In the genomic region with DNA sequence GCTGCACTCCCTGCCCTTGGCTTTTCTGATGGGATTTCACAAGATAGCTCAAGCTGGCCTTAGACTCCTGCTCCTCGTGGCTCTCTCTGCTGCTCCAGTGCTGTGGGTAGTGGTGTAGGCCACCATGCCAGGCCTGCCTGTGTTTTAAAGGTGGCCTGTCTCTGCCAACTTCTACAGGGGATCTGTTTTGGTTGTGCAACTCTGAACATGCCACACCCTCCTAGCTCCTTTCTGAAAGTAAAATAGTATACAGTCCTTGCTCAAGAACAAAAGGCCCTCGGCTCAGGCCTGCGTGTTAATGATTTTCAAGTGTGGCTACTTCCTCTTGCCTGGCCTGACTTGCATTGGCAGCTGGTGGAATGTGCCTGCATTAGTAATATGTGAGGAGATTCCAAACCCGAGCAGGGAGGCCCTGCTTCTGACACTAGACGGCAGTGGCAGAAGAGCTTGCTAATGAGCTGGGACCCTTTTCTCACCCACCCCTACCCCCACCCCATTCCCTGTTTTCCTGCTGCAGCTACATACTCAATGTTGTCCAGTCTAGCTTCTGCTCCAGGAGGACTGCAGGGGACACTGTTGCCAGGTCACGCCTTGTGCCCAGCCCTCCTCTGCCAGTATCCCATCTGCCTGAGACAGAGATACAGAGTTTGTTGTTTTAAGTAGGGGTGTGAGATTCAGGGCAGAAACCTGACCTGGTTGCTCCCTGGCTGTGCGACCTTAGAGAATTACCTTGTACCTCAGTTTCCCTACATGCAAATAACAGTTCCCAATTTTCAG, we compare ENCODE assay signal across 8 mouse cellular contexts. TPM values are rescaled to one million over a fixed set of nuclear protein-coding genes. Genes with fewer than 3 reads are reported as not detected.
DNase-seq lines count a peak whose midpoint lies in the region; ATAC-seq lines count a peak whose summit lies in the region.

No protein-coding gene starts in this region.

- peak; percentile 11; the same call in 1 of the 2 replicates for ATAC-seq in hindbrain, embryonic 12.5 days (ENCODE audit: low FRiP score)
- ATAC-seq in limb, embryonic 15.5 days (ENCODE audit: insufficient number of reproducible peaks, low FRiP score, low TSS enrichment, low read depth): no peak
- no peak for ATAC-seq in neural tube, embryonic 15.5 days (ENCODE audit: low FRiP score)
- no peak for ATAC-seq in CD4-positive, CD25-positive, alpha-beta regulatory T cell, adult 4 months

- WGBS in embryonic facial prominence, embryonic 10.5 days: 43% methylated on average over 7 of the region's 7 CpGs
- WGBS in hindbrain, embryonic 12.5 days: 32% methylated on average over 7 of the region's 7 CpGs
- 31% methylated on average over 7 of the region's 7 CpGs for WGBS in limb, embryonic 15.5 days
- 32% methylated on average over 7 of the region's 7 CpGs for WGBS in neural tube, embryonic 15.5 days

- H3K9ac ChIP-seq in hindbrain, embryonic 12.5 days: no peak overlapping the region
- no peak overlapping the region for H3K9ac ChIP-seq in limb, embryonic 15.5 days
- H3K9ac ChIP-seq in neural tube, embryonic 15.5 days (replicated peaks): no peak overlapping the region

- peak; percentile 67 for DNase-seq in adrenal gland, postnatal 10 days
- DNase-seq in adrenal gland, postnatal 4 days (ENCODE audit: low spot score in 2 of 2): no peak
- DNase-seq in embryonic facial prominence, embryonic 10.5 days (ENCODE audit: low spot score): no peak
- DNase-seq in ovary, postnatal 10 days (ENCODE audit: low spot score): no peak

- H3K27ac ChIP-seq in embryonic facial prominence, embryonic 10.5 days (replicated peaks): peak overlapping the region; percentile 84
- H3K27ac ChIP-seq in hindbrain, embryonic 12.5 days: peak overlapping the region; percentile 68
- peak overlapping the region; percentile 76 for H3K27ac ChIP-seq in limb, embryonic 15.5 days
- H3K27ac ChIP-seq in neural tube, embryonic 15.5 days (replicated peaks): peak overlapping the region; percentile 60

- no peaks in the 10 kb centered on the region for H3K9me3 ChIP-seq in embryonic facial prominence, embryonic 10.5 days
- no peaks in the 10 kb centered on the region for H3K9me3 ChIP-seq in hindbrain, embryonic 12.5 days (replicated peaks)
- no peaks in the 10 kb centered on the region for H3K9me3 ChIP-seq in limb, embryonic 15.5 days
- H3K9me3 ChIP-seq in neural tube, embryonic 15.5 days (replicated peaks): no peaks in the 10 kb centered on the region

- H3K4me1 ChIP-seq in embryonic facial prominence, embryonic 10.5 days: peaks cover 90% of the 10 kb centered on the region
- H3K4me1 ChIP-seq in hindbrain, embryonic 12.5 days: peaks cover 69% of the 10 kb centered on the region
- peaks cover 74% of the 10 kb centered on the region for H3K4me1 ChIP-seq in limb, embryonic 15.5 days
- H3K4me1 ChIP-seq in neural tube, embryonic 15.5 days: peaks cover 58% of the 10 kb centered on the region

- no peaks in the 10 kb centered on the region for H3K27me3 ChIP-seq in embryonic facial prominence, embryonic 10.5 days (replicated peaks; ENCODE audit: low read depth, poor library complexity, severe bottlenecking)
- H3K27me3 ChIP-seq in hindbrain, embryonic 12.5 days: no peaks in the 10 kb centered on the region
- no peaks in the 10 kb centered on the region for H3K27me3 ChIP-seq in limb, embryonic 15.5 days
- H3K27me3 ChIP-seq in neural tube, embryonic 15.5 days (replicated peaks): no peaks in the 10 kb centered on the region

- no peaks in the 10 kb centered on the region for H3K36me3 ChIP-seq in embryonic facial prominence, embryonic 10.5 days (replicated peaks)
- no peaks in the 10 kb centered on the region for H3K36me3 ChIP-seq in hindbrain, embryonic 12.5 days
- no peaks in the 10 kb centered on the region for H3K36me3 ChIP-seq in limb, embryonic 15.5 days
- no peaks in the 10 kb centered on the region for H3K36me3 ChIP-seq in neural tube, embryonic 15.5 days

- H3K4me3 ChIP-seq in embryonic facial prominence, embryonic 10.5 days: no peak overlapping the region
- no peak overlapping the region for H3K4me3 ChIP-seq in hindbrain, embryonic 12.5 days
- H3K4me3 ChIP-seq in limb, embryonic 15.5 days: no peak overlapping the region
- no peak overlapping the region for H3K4me3 ChIP-seq in neural tube, embryonic 15.5 days (replicated peaks)

- no peak overlapping the region for H3K4me2 ChIP-seq in hindbrain, embryonic 12.5 days (replicated peaks)
- H3K4me2 ChIP-seq in limb, embryonic 15.5 days: no peak overlapping the region
- H3K4me2 ChIP-seq in neural tube, embryonic 15.5 days: no peak overlapping the region

RNA-seq across cellular contexts. Expression of gene Mrps23, which starts 52.6 kb away (rescaled TPM):
- total RNA-seq in adrenal gland, postnatal 10 days (2021): 100 to 1,000 TPM; 175 to 192 TPM
- 100 to 1,000 TPM; 143 to 160 TPM for total RNA-seq in adrenal gland, postnatal 4 days (2021)
- polyA plus RNA-seq in embryonic facial prominence, embryonic 10.5 days (2016; fragmentation: Nextera tagmentation; extraction: Ambion mirVana): 60.4 and 71.7 TPM in 2 replicates
- 57.4 and 66.8 TPM in 2 replicates for polyA plus RNA-seq in hindbrain, embryonic 12.5 days (2016; fragmentation: Nextera tagmentation; extraction: Ambion mirVana)
- 52.4 and 53.0 TPM in 2 replicates for polyA plus RNA-seq in limb, embryonic 15.5 days (2015; fragmentation: Nextera tagmentation; extraction: Ambion mirVana)
- 64.9 and 66.2 TPM in 2 replicates for polyA plus RNA-seq in neural tube, embryonic 15.5 days (2015; fragmentation: Nextera tagmentation; extraction: Ambion mirVana)
- 100 to 1,000 TPM in 1 of 2 experiments, 10 to 100 TPM in 1; 79.7 to 103 TPM for polyA plus RNA-seq in CD4-positive, CD25-positive, alpha-beta regulatory T cell, adult 4 months (2017; shearing (Covaris generic))

RNA-seq across cellular contexts. Expression of gene Cuedc1, which starts 53.7 kb away (rescaled TPM):
- 10 to 100 TPM; 32.4 to 43.1 TPM for total RNA-seq in adrenal gland, postnatal 10 days (2021)
- total RNA-seq in adrenal gland, postnatal 4 days (2021): 10 to 100 TPM; 59.3 to 65.2 TPM
- polyA plus RNA-seq in embryonic facial prominence, embryonic 10.5 days (2016; fragmentation: Nextera tagmentation; extraction: Ambion mirVana): 20.8 and 21.9 TPM in 2 replicates
- polyA plus RNA-seq in hindbrain, embryonic 12.5 days (2016; fragmentation: Nextera tagmentation; extraction: Ambion mirVana): 53.2 and 53.3 TPM in 2 replicates
- 28.1 and 32.1 TPM in 2 replicates for polyA plus RNA-seq in limb, embryonic 15.5 days (2015; fragmentation: Nextera tagmentation; extraction: Ambion mirVana)
- 40.6 and 49.0 TPM in 2 replicates for polyA plus RNA-seq in neural tube, embryonic 15.5 days (2015; fragmentation: Nextera tagmentation; extraction: Ambion mirVana)
- polyA plus RNA-seq in CD4-positive, CD25-positive, alpha-beta regulatory T cell, adult 4 months (2017; shearing (Covaris generic)): 1 to 10 TPM; 4.1 to 9.9 TPM
